Mouse (Mus musculus): ENCODE measurements around the gene Spaca5. TPM values are rescaled to one million over a fixed set of nuclear protein-coding genes. Genes with fewer than 3 reads are reported as not detected.

Spaca5 gene
- not detected for polyA plus RNA-seq (2017; shearing (Covaris generic))

GRCm38 (mm10) chrX:21068106-21068505 lies at the start of gene Spaca5:
TSS of gene Spaca5 (plus strand) at chrX:21068406.

GRCm38 (mm10) chrX:21061866-21062543 lies 6.2 kb upstream of the Spaca5 start, which contains the start of gene Zfp182:
TSS of gene Zfp182 (minus strand) at chrX:21062316.

GRCm38 (mm10) chrX:21088983-21089866 lies 21.0 kb downstream of the Spaca5 start, which contains the start of gene Zfp300:
TSS of gene Zfp300 (minus strand) at chrX:21089527.

DNA sequence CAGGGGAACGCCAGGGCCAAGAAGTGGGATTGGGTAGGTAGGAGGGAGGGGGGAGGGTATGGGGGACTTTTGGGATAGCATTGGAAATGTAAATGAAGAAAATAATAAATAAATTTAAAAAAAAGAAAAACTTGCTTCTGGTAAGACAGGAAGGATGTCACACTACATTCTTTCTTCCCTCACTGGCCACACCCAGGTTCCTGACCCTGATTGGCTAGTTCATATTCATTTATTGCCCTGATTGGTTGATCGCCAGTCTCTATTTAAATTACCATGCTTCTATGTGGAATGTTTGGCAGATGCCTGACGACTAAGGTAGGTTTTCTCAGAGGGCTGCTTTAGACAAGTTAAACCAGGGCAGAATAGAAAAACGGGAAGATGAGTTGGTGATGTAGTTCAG lies 47.3 kb downstream of the Spaca5 start, which contains the start of gene Ssxa1:
Gene Ssxa1 (plus strand): TSS at position 301 of the 400 bp plus-strand sequence.

Other genes starting within 250 kb of the Spaca5 start
- gene Timp1, start 198.2 kb upstream of the Spaca5 start, polyA plus RNA-seq (2017; shearing (Covaris generic)) = not detected
- 0.21 TPM for gene Syn1, start 147.4 kb upstream of the Spaca5 start, polyA plus RNA-seq (2017; shearing (Covaris generic))
- gene Cfp, start 136.9 kb upstream of the Spaca5 start, polyA plus RNA-seq (2017; shearing (Covaris generic)) = 2.7 TPM
- gene Elk1, start 117.8 kb upstream of the Spaca5 start, polyA plus RNA-seq (2017; shearing (Covaris generic)) = 9.6 TPM
- 40.4 TPM for gene Uxt, start 106.4 kb upstream of the Spaca5 start, polyA plus RNA-seq (2017; shearing (Covaris generic))
- 9.9 TPM for gene Zfp182, start 6.1 kb upstream of the Spaca5 start, polyA plus RNA-seq (2017; shearing (Covaris generic))
- gene Zfp300, start 21.1 kb downstream of the Spaca5 start, polyA plus RNA-seq (2017; shearing (Covaris generic)) = 1.6 TPM
- gene Ssxa1, start 47.4 kb downstream of the Spaca5 start, polyA plus RNA-seq (2017; shearing (Covaris generic)) = not detected
- gene Gm21876, start 107.2 kb downstream of the Spaca5 start, polyA plus RNA-seq (2017; shearing (Covaris generic)) = not detected